Mouse (Mus musculus) liver, adult 2 months (tissue): ENCODE results near the gene Myh7. TPM values are rescaled to one million over a fixed set of nuclear protein-coding genes. Genes with fewer than 3 reads are reported as not detected.
"Not testable (repeated sequence)": the region's sequence is repeated elsewhere in the genome, so short reads cannot be mapped to it uniquely, and the experiment has no call there.

ENCODE experiments used
- DNase-seq: peaks from one replicate; pipeline ENCODE4 v3.0.0-alpha.2; 2011; ENCODE audit warnings: low read depth, low spot score; ENCODE audit errors: extremely low read depth
- H3K27ac ChIP-seq: fragments of 200-500 bp; replicated peaks from 2 replicates; pipeline ENCODE4 v1.5.1; 2012; ENCODE audit warnings: low read depth, mild to moderate bottlenecking, control low read depth, inconsistent platforms, low read length; ENCODE audit not compliant: insufficient read depth
- H3K27me3 ChIP-seq: fragments of 200-500 bp; 2 replicates; pipeline ENCODE4 v1.6.1; 2012; ENCODE audit warnings: mild to moderate bottlenecking, moderate library complexity, low read length, inconsistent platforms; ENCODE audit not compliant: control insufficient read depth, insufficient read depth
- H3K36me3 ChIP-seq: fragments of 200-500 bp; 2 replicates; pipeline ENCODE4 v1.6.1; 2012; ENCODE audit warnings: low read length, inconsistent platforms; ENCODE audit not compliant: control insufficient read depth, insufficient read depth
- H3K4me1 ChIP-seq: fragments of 200-500 bp; 2 replicates; pipeline ENCODE4 v1.6.1; 2011; ENCODE audit warnings: low read length; ENCODE audit not compliant: control insufficient read depth, insufficient read depth
- H3K4me3 ChIP-seq: fragments of 200-500 bp; 2 replicates; pipeline ENCODE4 v1.5.1; 2011; ENCODE audit warnings: low read depth, mild to moderate bottlenecking, control low read depth, low read length, moderate library complexity; ENCODE audit not compliant: insufficient read depth
- H3K79me2 ChIP-seq: fragments of 200-500 bp; 2 replicates; pipeline ENCODE4 v1.6.1; 2012; ENCODE audit warnings: inconsistent platforms, mild to moderate bottlenecking, low read length, moderate library complexity; ENCODE audit not compliant: control insufficient read depth, insufficient read depth
- H3K9ac ChIP-seq: fragments of 200-500 bp; 2 replicates; pipeline ENCODE4 v1.6.1; 2012; ENCODE audit warnings: low read depth, mild to moderate bottlenecking, control low read depth, inconsistent platforms, low read length
- CTCF ChIP-seq: fragments of 200-500 bp; IDR thresholded peaks from 2 replicates; pipeline ENCODE4 v1.5.1; 2011; ENCODE audit warnings: low read depth, low read length, control low read depth
- POLR2A ChIP-seq: fragments of 200-500 bp; IDR thresholded peaks from 2 replicates; pipeline ENCODE4 v1.6.1; 2011; ENCODE audit warnings: low read length, control low read depth; ENCODE audit not compliant: insufficient read depth; ENCODE audit errors: extremely low read depth
- WGBS: fragments of 180-500 bp; shearing (Covaris S2); methylation state at CpG from one replicate; pipeline ENCODE4 v1.1.7; 2018; 5-methylcytosine and 5-hydroxymethylcytosine counted together
- polyA plus RNA-seq: library from polyadenylated mRNA; depleted of rRNA; stranded (reverse); fragments of >200 nt; gene quantifications from 2 replicates; pipeline ENCODE4 v1.2.3, GENCODE M21; 2012
- total RNA-seq: library from RNA; depleted of rRNA; stranded (reverse); fragments of >200 nt; gene quantifications from 2 replicates; pipeline ENCODE4 v1.2.3, GENCODE M21; 2014

Gene Myh7
- total and polyA plus RNA-seq, 2 experiments = 1.5 TPM; not detected in 1

GRCm38 (mm10) chr14:54974068-54974791 is 20.2 kb downstream of the Myh7 start:
- no peak for DNase-seq
- Histone ChIP-seq H3K79me2 (no peaks in the 10 kb centered on the region), H3K27me3 (no peaks in the 10 kb centered on the region), H3K36me3 (no peaks in the 10 kb centered on the region), H3K27ac (no peak overlapping the region), H3K4me1 (no peaks in the 10 kb centered on the region), H3K4me3 (no peak overlapping the region), H3K9ac (no peak overlapping the region)
- WGBS = 77% methylated on average over 6 of the region's 6 CpGs
- TF ChIP-seq POLR2A = no peak
- no peak for TF ChIP-seq CTCF

DNA sequence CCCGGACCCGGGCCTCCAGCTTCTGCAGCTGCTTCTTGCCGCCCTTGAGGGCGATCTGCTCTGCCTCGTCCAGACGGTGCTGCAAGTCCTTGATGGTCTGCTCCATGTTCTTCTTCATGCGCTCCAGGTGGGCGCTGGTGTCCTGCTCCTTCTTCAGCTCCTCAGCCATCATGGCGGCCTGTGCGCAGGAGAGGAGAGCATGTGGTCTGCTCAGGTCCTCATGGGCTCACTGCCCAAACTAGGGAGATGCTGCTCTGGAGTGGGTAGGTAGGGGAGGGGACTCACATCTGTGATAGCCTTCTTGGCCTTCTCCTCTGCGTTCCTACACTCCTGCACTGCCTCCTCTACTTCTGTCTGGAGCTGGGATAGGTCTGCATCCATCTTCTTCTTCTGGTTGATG is 21.6 kb downstream of the Myh7 start:
- H3K9ac ChIP-seq = not testable (repeated sequence)

GRCm38 (mm10) chr14:54968344-54968743 is 26.1 kb downstream of the Myh7 start:
- Histone ChIP-seq H3K9ac (no peak overlapping the region), H3K27me3 (no peaks in the 10 kb centered on the region), H3K4me1 (no peaks in the 10 kb centered on the region), H3K4me3 (no peak overlapping the region), H3K79me2 (no peaks in the 10 kb centered on the region), H3K27ac (no peak overlapping the region), H3K36me3 (no peaks in the 10 kb centered on the region)
- TF ChIP-seq POLR2A (no peak), CTCF (no peak)
- DNase-seq = peak; percentile 1

More for the DNA sequence above, 21.6 kb downstream of the Myh7 start:
- DNase-seq, H3K4me1 ChIP-seq, H3K4me3 ChIP-seq, H3K27me3 ChIP-seq, H3K27ac ChIP-seq, H3K79me2 ChIP-seq, H3K36me3 ChIP-seq: not testable (repeated sequence)
- 93% methylated on average over 11 of the region's 11 CpGs for WGBS

- WGBS = 91% methylated on average over 3 of the region's 3 CpGs
- Histone ChIP-seq H3K4me1 (no peaks in the 10 kb centered on the region), H3K79me2 (no peaks in the 10 kb centered on the region), H3K4me3 (no peak overlapping the region), H3K36me3 (no peaks in the 10 kb centered on the region), H3K27ac (no peak overlapping the region), H3K9ac (no peak overlapping the region), H3K27me3 (no peaks in the 10 kb centered on the region)
- no peak for DNase-seq
- TF ChIP-seq POLR2A (no peak), CTCF (no peak)
Observed at GRCm38 (mm10) chr14:54967874-54968273, 26.6 kb downstream of the Myh7 start.

DNA sequence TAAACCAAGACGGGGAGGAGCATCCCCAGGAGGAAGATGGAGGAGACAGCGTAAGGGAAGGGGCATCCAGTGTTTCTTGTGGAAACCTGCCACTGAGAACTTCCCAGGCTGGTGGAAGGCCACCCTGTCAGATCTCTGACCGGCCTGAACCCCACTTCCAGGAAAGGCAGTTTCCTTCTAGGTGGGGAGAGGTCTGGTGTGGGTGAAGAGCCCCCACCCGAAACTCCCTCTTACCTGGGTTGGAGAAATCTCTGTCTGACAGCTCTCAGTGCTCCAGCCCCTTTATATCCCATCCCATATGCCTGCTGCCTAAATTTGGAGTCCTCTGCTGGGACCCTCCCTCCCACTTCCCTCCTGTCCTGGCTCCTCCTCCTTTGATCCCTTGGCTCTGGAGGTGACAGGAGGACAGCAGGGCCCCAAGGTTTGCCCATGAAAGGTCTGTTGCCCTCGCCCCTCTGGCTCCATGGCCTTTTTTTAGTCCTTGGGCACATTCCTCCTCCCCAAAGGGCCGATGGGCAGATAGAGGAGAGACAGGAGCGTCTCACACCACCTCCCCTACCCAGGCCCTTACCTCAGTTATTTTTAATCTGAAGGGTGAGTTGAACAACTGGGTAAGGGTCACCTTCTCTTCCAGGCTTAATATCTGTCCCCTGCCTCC is 28.0 kb downstream of the Myh7 start, which contains the start of gene Myh6:
Gene Myh6 (minus strand): TSS at position 608 of the 658 bp plus-strand sequence.
- no peak for TF ChIP-seq CTCF
- no peak for TF ChIP-seq POLR2A
- Histone ChIP-seq H3K27me3 (no peaks in the 10 kb centered on the region), H3K79me2 (no peaks in the 10 kb centered on the region), H3K27ac (no peak within 1 kb of the TSS), H3K4me1 (no peaks in the 10 kb centered on the region), H3K9ac (no peak within 1 kb of the TSS), H3K4me3 (no peak within 1 kb of the TSS), H3K36me3 (no peaks in the 10 kb centered on the region)
- DNase-seq = no peak
- WGBS = 71% methylated on average over 7 of the region's 7 CpGs

DNA sequence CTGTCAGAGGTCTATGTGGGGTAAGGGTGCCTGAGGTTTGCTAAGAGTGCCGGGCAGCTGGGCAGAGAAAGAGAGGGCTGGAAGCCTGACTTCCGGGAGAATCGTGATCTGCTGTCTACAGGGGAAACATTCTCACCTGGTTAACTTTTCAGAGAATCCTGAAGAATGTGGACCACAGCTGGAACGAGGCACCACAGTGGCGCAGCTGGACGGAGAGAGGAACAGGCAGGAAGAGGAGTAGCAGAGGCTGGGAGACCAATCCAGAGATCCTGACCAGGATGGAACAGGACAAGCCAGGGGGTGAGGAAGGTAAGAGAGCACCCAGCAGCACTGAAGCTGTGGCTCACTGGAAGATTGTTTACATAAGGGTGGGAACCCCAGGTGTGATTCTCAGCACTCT is 28.8 kb downstream of the Myh7 start:
- Histone ChIP-seq H3K9ac (no peak overlapping the region), H3K27ac (no peak overlapping the region), H3K4me3 (no peak overlapping the region), H3K4me1 (no peaks in the 10 kb centered on the region), H3K36me3 (no peaks in the 10 kb centered on the region), H3K79me2 (no peaks in the 10 kb centered on the region), H3K27me3 (no peaks in the 10 kb centered on the region)
- no peak for DNase-seq
- 57% methylated on average over 6 of the region's 6 CpGs for WGBS
- TF ChIP-seq CTCF = no peak
